Mouse (Mus musculus): ENCODE measurements around the gene Mthfd1l. TPM values are rescaled to one million over a fixed set of nuclear protein-coding genes. Genes with fewer than 3 reads are reported as not detected.

Mthfd1l gene
- polyA plus RNA-seq, 1 experiment from 2014 or later = 7.3 TPM

- no peak overlapping the region for H3K27ac ChIP-seq (ENCODE audit: low read length)
- no peaks in the 10 kb centered on the region for H3K9me3 ChIP-seq (replicated peaks; ENCODE audit: control insufficient read depth, low read length, poor library complexity, severe bottlenecking)
- no peaks in the 10 kb centered on the region for H3K36me3 ChIP-seq (ENCODE audit: control insufficient read depth, insufficient read depth, low read length)
- no peak for ATAC-seq
- peaks cover 5% of the 10 kb centered on the region; the same call in 1 of the 2 replicates for H3K4me1 ChIP-seq (ENCODE audit: control insufficient read depth, insufficient read depth, low read length)
- no peak overlapping the region for H3K9ac ChIP-seq (ENCODE audit: low read depth, low read length)
- no peak overlapping the region for H3K4me3 ChIP-seq (ENCODE audit: low read depth, low read length)
- 73% methylated on average over 1 of the region's 1 CpGs for WGBS
- no peaks in the 10 kb centered on the region for H3K27me3 ChIP-seq (ENCODE audit: control insufficient read depth, insufficient read depth, low read depth, low read length)
- no peak overlapping the region for H3K4me2 ChIP-seq (ENCODE audit: low read length)
Observed at GRCm38 (mm10) chr10:4124148-4124547, 151.2 kb downstream of the Mthfd1l start.

GRCm38 (mm10) chr10:4125232-4125631 lies 152.3 kb downstream of the Mthfd1l start:
- no peak overlapping the region for H3K4me3 ChIP-seq (ENCODE audit: low read depth, low read length)
- no peaks in the 10 kb centered on the region for H3K36me3 ChIP-seq (ENCODE audit: control insufficient read depth, insufficient read depth, low read length)
- WGBS = 52% methylated on average over 7 of the region's 7 CpGs
- H3K27me3 ChIP-seq (ENCODE audit: control insufficient read depth, insufficient read depth, low read depth, low read length) = no peaks in the 10 kb centered on the region
- H3K9ac ChIP-seq (ENCODE audit: low read depth, low read length) = no peak overlapping the region
- H3K9me3 ChIP-seq (replicated peaks; ENCODE audit: control insufficient read depth, low read length, poor library complexity, severe bottlenecking) = no peaks in the 10 kb centered on the region
- ATAC-seq = no peak
- no peak overlapping the region for H3K27ac ChIP-seq (ENCODE audit: low read length)
- H3K4me1 ChIP-seq (ENCODE audit: control insufficient read depth, insufficient read depth, low read length) = peaks cover 5% of the 10 kb centered on the region; the same call in 1 of the 2 replicates
- no peak overlapping the region for H3K4me2 ChIP-seq (ENCODE audit: low read length)

GRCm38 (mm10) chr10:4126335-4127012 lies 153.6 kb downstream of the Mthfd1l start:
- H3K9ac ChIP-seq (ENCODE audit: low read depth, low read length) = no peak overlapping the region
- H3K4me2 ChIP-seq (ENCODE audit: low read length) = no peak overlapping the region
- H3K27ac ChIP-seq (ENCODE audit: low read length) = no peak overlapping the region
- H3K9me3 ChIP-seq (replicated peaks; ENCODE audit: control insufficient read depth, low read length, poor library complexity, severe bottlenecking) = no peaks in the 10 kb centered on the region
- WGBS = 67% methylated on average over 8 of the region's 8 CpGs
- no peaks in the 10 kb centered on the region for H3K27me3 ChIP-seq (ENCODE audit: control insufficient read depth, insufficient read depth, low read depth, low read length)
- no peak overlapping the region for H3K4me3 ChIP-seq (ENCODE audit: low read depth, low read length)
- H3K36me3 ChIP-seq (ENCODE audit: control insufficient read depth, insufficient read depth, low read length) = no peaks in the 10 kb centered on the region
- ATAC-seq = no peak
- H3K4me1 ChIP-seq (ENCODE audit: control insufficient read depth, insufficient read depth, low read length) = peaks cover 5% of the 10 kb centered on the region; the same call in 1 of the 2 replicates

GRCm38 (mm10) chr10:4128411-4128810 lies 155.5 kb downstream of the Mthfd1l start:
- no peak overlapping the region for H3K4me3 ChIP-seq (ENCODE audit: low read depth, low read length)
- WGBS = 84% methylated on average over 10 of the region's 10 CpGs
- peaks cover 5% of the 10 kb centered on the region; the same call in 1 of the 2 replicates for H3K4me1 ChIP-seq (ENCODE audit: control insufficient read depth, insufficient read depth, low read length)
- no peak overlapping the region for H3K4me2 ChIP-seq (ENCODE audit: low read length)
- H3K36me3 ChIP-seq (ENCODE audit: control insufficient read depth, insufficient read depth, low read length) = no peaks in the 10 kb centered on the region
- no peak overlapping the region for H3K27ac ChIP-seq (ENCODE audit: low read length)
- no peak for ATAC-seq
- H3K9me3 ChIP-seq (replicated peaks; ENCODE audit: control insufficient read depth, low read length, poor library complexity, severe bottlenecking) = no peaks in the 10 kb centered on the region
- no peak overlapping the region for H3K9ac ChIP-seq (ENCODE audit: low read depth, low read length)
- no peaks in the 10 kb centered on the region for H3K27me3 ChIP-seq (ENCODE audit: control insufficient read depth, insufficient read depth, low read depth, low read length)

GRCm38 (mm10) chr10:4128915-4129314 lies 156.0 kb downstream of the Mthfd1l start:
- Histone ChIP-seq H3K9ac (ENCODE audit: low read depth, low read length) (no peak overlapping the region), H3K36me3 (ENCODE audit: control insufficient read depth, insufficient read depth, low read length) (no peaks in the 10 kb centered on the region), H3K4me3 (ENCODE audit: low read depth, low read length) (no peak overlapping the region), H3K4me2 (ENCODE audit: low read length) (no peak overlapping the region), H3K27ac (ENCODE audit: low read length) (no peak overlapping the region), H3K9me3 (replicated peaks; ENCODE audit: control insufficient read depth, low read length, poor library complexity, severe bottlenecking) (no peaks in the 10 kb centered on the region), H3K4me1 (ENCODE audit: control insufficient read depth, insufficient read depth, low read length) (peaks cover 5% of the 10 kb centered on the region; the same call in 1 of the 2 replicates), H3K27me3 (ENCODE audit: control insufficient read depth, insufficient read depth, low read depth, low read length) (no peaks in the 10 kb centered on the region)
- 82% methylated on average over 4 of the region's 4 CpGs for WGBS
- no peak for ATAC-seq

GRCm38 (mm10) chr10:4129461-4129860 lies 156.5 kb downstream of the Mthfd1l start:
- no peak overlapping the region for H3K27ac ChIP-seq (ENCODE audit: low read length)
- no peak overlapping the region for H3K4me2 ChIP-seq (ENCODE audit: low read length)
- no peaks in the 10 kb centered on the region for H3K36me3 ChIP-seq (ENCODE audit: control insufficient read depth, insufficient read depth, low read length)
- H3K4me3 ChIP-seq (ENCODE audit: low read depth, low read length) = no peak overlapping the region
- ATAC-seq = no peak
- H3K9ac ChIP-seq (ENCODE audit: low read depth, low read length) = no peak overlapping the region
- no peaks in the 10 kb centered on the region for H3K9me3 ChIP-seq (replicated peaks; ENCODE audit: control insufficient read depth, low read length, poor library complexity, severe bottlenecking)
- no peaks in the 10 kb centered on the region for H3K27me3 ChIP-seq (ENCODE audit: control insufficient read depth, insufficient read depth, low read depth, low read length)
- WGBS = 85% methylated on average over 8 of the region's 8 CpGs
- peaks cover 5% of the 10 kb centered on the region; the same call in 1 of the 2 replicates for H3K4me1 ChIP-seq (ENCODE audit: control insufficient read depth, insufficient read depth, low read length)

GRCm38 (mm10) chr10:4130034-4130607 lies 157.2 kb downstream of the Mthfd1l start:
- Histone ChIP-seq H3K4me2 (ENCODE audit: low read length) (no peak overlapping the region), H3K9me3 (replicated peaks; ENCODE audit: control insufficient read depth, low read length, poor library complexity, severe bottlenecking) (no peaks in the 10 kb centered on the region), H3K27me3 (ENCODE audit: control insufficient read depth, insufficient read depth, low read depth, low read length) (no peaks in the 10 kb centered on the region), H3K9ac (ENCODE audit: low read depth, low read length) (no peak overlapping the region), H3K4me1 (ENCODE audit: control insufficient read depth, insufficient read depth, low read length) (peaks cover 2% of the 10 kb centered on the region; the same call in 1 of the 2 replicates), H3K36me3 (ENCODE audit: control insufficient read depth, insufficient read depth, low read length) (no peaks in the 10 kb centered on the region), H3K4me3 (ENCODE audit: low read depth, low read length) (no peak overlapping the region), H3K27ac (ENCODE audit: low read length) (no peak overlapping the region)
- 94% methylated on average over 11 of the region's 11 CpGs for WGBS
- no peak for ATAC-seq

GRCm38 (mm10) chr10:4132735-4133134 lies 159.8 kb downstream of the Mthfd1l start:
- Histone ChIP-seq H3K4me1 (ENCODE audit: control insufficient read depth, insufficient read depth, low read length) (no peaks in the 10 kb centered on the region), H3K9ac (ENCODE audit: low read depth, low read length) (no peak overlapping the region), H3K4me3 (ENCODE audit: low read depth, low read length) (no peak overlapping the region), H3K36me3 (ENCODE audit: control insufficient read depth, insufficient read depth, low read length) (no peaks in the 10 kb centered on the region), H3K4me2 (ENCODE audit: low read length) (no peak overlapping the region), H3K27ac (ENCODE audit: low read length) (no peak overlapping the region), H3K9me3 (replicated peaks; ENCODE audit: control insufficient read depth, low read length, poor library complexity, severe bottlenecking) (no peaks in the 10 kb centered on the region), H3K27me3 (ENCODE audit: control insufficient read depth, insufficient read depth, low read depth, low read length) (no peaks in the 10 kb centered on the region)
- no peak for ATAC-seq
- 77% methylated on average over 7 of the region's 7 CpGs for WGBS

- Histone ChIP-seq H3K9me3 (replicated peaks; ENCODE audit: control insufficient read depth, low read length, poor library complexity, severe bottlenecking) (no peaks in the 10 kb centered on the region), H3K9ac (ENCODE audit: low read depth, low read length) (no peak overlapping the region), H3K27me3 (ENCODE audit: control insufficient read depth, insufficient read depth, low read depth, low read length) (no peaks in the 10 kb centered on the region), H3K36me3 (ENCODE audit: control insufficient read depth, insufficient read depth, low read length) (no peaks in the 10 kb centered on the region), H3K4me2 (ENCODE audit: low read length) (no peak overlapping the region), H3K27ac (ENCODE audit: low read length) (no peak overlapping the region), H3K4me3 (ENCODE audit: low read depth, low read length) (no peak overlapping the region), H3K4me1 (ENCODE audit: control insufficient read depth, insufficient read depth, low read length) (no peaks in the 10 kb centered on the region)
- WGBS = 89% methylated on average over 5 of the region's 5 CpGs
- ATAC-seq = no peak
Observed at GRCm38 (mm10) chr10:4135100-4135764, 162.3 kb downstream of the Mthfd1l start.

Measured in midbrain, embryonic 16.5 days (tissue).